Mouse (Mus musculus) G1E (cell line): ENCODE results near the gene Hnrnpa1. TPM values are rescaled to one million over a fixed set of nuclear protein-coding genes. Genes with fewer than 3 reads are reported as not detected.

Experiments used
- ATAC-seq: 2 replicates; pipeline ENCODE4 v1.8.0; 2016; ENCODE audit warnings: mild to moderate bottlenecking; ENCODE audit not compliant: insufficient number of reproducible peaks, poor library complexity, low FRiP score, severe bottlenecking; ENCODE audit errors: extremely low read depth
- DNase-seq: peaks from one replicate; pipeline ENCODE4 v3.0.0; 2012; ENCODE audit warnings: low spot score
- H3K27me3 ChIP-seq: 2 replicates; pipeline ENCODE4 v1.6.1; 2012; ENCODE audit warnings: mild to moderate bottlenecking, low read length, inconsistent platforms; ENCODE audit not compliant: insufficient read depth
- H3K36me3 ChIP-seq: replicated peaks from 2 replicates; pipeline ENCODE3; 2012; ENCODE audit warnings: mild to moderate bottlenecking, inconsistent platforms
- H3K4me1 ChIP-seq: 2 replicates; pipeline ENCODE4 v1.6.1; 2012; ENCODE audit warnings: low read depth, low read length, inconsistent platforms, mixed read lengths; ENCODE audit not compliant: insufficient read depth
- H3K4me3 ChIP-seq: 2 replicates; pipeline ENCODE4 v1.5.1; 2012; ENCODE audit warnings: low read depth, mild to moderate bottlenecking, inconsistent platforms, low read length, moderate library complexity, mixed read lengths
- H3K9me3 ChIP-seq: replicated peaks from 2 replicates; pipeline ENCODE4 v1.6.1; 2012; ENCODE audit warnings: inconsistent platforms
- CTCF ChIP-seq: IDR thresholded peaks from 2 replicates; pipeline ENCODE4 v1.5.1; 2012; ENCODE audit warnings: low read depth, low read length, inconsistent platforms, mixed read lengths
- GATA1 ChIP-seq: IDR thresholded peaks from 2 replicates; pipeline ENCODE4 v1.6.1; 2012; ENCODE audit warnings: borderline replicate concordance, low read length, inconsistent platforms, mixed read lengths
- GATA2 ChIP-seq: IDR thresholded peaks from 2 replicates; pipeline ENCODE4 v1.6.1; 2012; ENCODE audit warnings: low read depth, low read length, inconsistent platforms, borderline replicate concordance
- POLR2AphosphoS5 ChIP-seq: IDR thresholded peaks from 2 replicates; pipeline ENCODE4 v1.6.1; 2012; ENCODE audit warnings: low read depth, low read length, inconsistent platforms; ENCODE audit not compliant: insufficient replicate concordance
- TAL1 ChIP-seq: conservative IDR thresholded peaks from 2 replicates; pipeline ENCODE4 v1.6.1; 2012; ENCODE audit warnings: low read depth, low read length, inconsistent platforms, mixed read lengths
- polyA plus RNA-seq: library from polyadenylated mRNA; stranded (reverse); fragments of >175 nt; gene quantifications from 2 replicates; pipeline ENCODE4 v1.2.3, GENCODE M21; 2012
- total RNA-seq, 2 experiments: library from RNA; stranded (forward) in 1 of 2; stranded (reverse) in 1 of 2; fragments of 200-1000 nt in 1 of 2; fragments of >200 nt in 1 of 2; fragmentation: Nextera tagmentation in 1 of 2; gene quantifications; 2 replicates each; pipeline ENCODE4 v1.2.3; 2014 to 2017

Gene Hnrnpa1
- total and polyA plus RNA-seq, 3 experiments: 212 to 984 (median 391) TPM

DNA sequence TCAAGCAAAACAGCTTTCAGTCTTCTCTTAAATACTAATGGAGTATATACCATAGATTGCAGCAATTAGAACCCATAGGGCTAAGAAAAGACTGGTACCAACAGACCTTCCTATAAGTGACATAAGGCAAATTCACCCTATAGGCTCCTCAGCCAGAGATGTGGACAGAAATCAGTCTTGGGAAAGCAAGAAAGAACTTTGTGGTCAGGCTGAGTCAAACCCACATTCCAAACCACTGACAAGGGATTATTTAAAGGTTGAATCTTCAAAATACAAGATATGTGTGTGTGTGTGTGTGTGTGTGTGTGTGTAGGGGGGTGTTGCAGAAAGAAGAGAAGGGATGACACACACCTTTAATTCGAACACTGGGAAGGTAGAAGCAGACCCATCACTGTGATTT lies 18.8 kb upstream of the Hnrnpa1 start:
- Histone ChIP-seq H3K4me3 (no peak overlapping the region), H3K36me3 (peaks cover 55% of the 10 kb centered on the region), H3K9me3 (no peaks in the 10 kb centered on the region), H3K4me1 (peaks cover 39% of the 10 kb centered on the region), H3K27me3 (no peaks in the 10 kb centered on the region)
- ATAC-seq (no peak), DNase-seq (no peak)
- TF ChIP-seq CTCF (no peak), GATA1 (no peak), GATA2 (no peak), TAL1 (no peak), POLR2AphosphoS5 (no peak)

DNA sequence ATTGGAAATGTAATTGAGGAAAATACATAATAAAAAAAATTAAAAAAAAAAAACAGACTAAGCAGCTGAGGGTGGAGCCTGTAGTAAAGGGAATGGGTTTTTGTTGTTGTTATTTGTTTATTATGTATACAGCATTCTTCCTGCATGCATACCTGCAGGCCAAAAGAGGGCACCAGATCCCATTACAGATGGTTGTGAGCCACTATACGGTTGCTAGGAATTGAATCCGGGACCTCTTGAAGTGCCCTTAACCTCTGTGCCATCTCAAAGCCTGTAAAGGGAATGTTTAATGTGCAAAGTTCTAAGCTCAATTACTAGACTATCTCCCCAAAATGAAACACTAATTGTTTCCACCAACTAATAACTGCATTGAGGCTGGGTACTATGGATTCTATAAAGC lies 16.1 kb upstream of the Hnrnpa1 start:
- no peak for ATAC-seq
- TF ChIP-seq GATA2: no peak
- TF ChIP-seq GATA1: no peak
- TF ChIP-seq CTCF: no peak
- TF ChIP-seq POLR2AphosphoS5: no peak
- no peak for TF ChIP-seq TAL1
- Histone ChIP-seq H3K9me3 (no peaks in the 10 kb centered on the region), H3K4me3 (no peak overlapping the region), H3K36me3 (peaks cover 67% of the 10 kb centered on the region), H3K4me1 (peaks cover 33% of the 10 kb centered on the region), H3K27me3 (no peaks in the 10 kb centered on the region)
- no peak for DNase-seq

DNA sequence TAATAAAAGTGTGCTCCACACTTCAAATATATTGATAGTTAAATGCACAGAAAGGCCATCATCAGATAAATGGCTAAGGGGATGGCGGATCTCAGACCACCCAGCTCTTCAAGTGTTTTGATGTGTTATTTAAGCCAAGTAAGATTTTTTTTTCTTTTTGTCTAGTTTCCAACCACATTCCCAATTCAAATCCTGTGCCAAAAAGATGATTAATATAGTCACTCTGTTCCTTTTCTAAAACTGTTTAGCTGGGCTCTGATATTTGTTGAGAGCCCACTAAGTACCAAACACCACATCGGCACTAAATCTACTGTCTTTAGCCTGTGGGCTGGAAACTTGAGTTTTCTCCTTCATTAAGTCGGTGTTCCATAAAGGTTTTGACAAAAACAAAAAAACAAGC lies 13.2 kb upstream of the Hnrnpa1 start:
- DNase-seq: no peak
- Histone ChIP-seq H3K36me3 (peaks cover 48% of the 10 kb centered on the region), H3K4me1 (peaks cover 27% of the 10 kb centered on the region), H3K4me3 (no peak overlapping the region), H3K9me3 (no peaks in the 10 kb centered on the region), H3K27me3 (no peaks in the 10 kb centered on the region)
- TF ChIP-seq GATA1: no peak
- TF ChIP-seq POLR2AphosphoS5: no peak
- no peak for TF ChIP-seq GATA2
- TF ChIP-seq CTCF: no peak
- TF ChIP-seq TAL1: no peak
- ATAC-seq: no peak

DNA sequence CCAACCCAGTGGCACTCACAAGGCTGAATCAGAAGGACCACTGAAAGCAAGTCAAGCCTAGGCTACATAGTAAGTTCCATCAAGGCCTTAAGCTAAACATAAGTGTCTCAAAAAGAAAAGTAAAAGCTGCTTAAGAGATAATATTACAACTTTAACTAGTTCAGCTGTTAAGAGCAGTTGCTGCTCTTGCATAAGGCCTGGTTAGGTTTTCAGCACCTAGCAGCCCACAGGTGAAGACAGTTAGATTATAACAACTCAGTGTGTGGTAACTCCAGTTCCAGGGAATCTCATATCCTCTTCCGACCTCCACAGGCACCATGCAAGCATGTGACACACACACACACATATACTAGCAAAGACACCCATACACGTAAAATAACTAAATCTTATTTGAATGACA lies 12.7 kb upstream of the Hnrnpa1 start:
- no peak for ATAC-seq
- Histone ChIP-seq H3K27me3 (no peaks in the 10 kb centered on the region), H3K9me3 (no peaks in the 10 kb centered on the region), H3K4me1 (peaks cover 29% of the 10 kb centered on the region), H3K4me3 (no peak overlapping the region), H3K36me3 (peaks cover 50% of the 10 kb centered on the region)
- TF ChIP-seq GATA1 (no peak), CTCF (no peak), TAL1 (no peak), POLR2AphosphoS5 (no peak), GATA2 (no peak)
- no peak for DNase-seq

DNA sequence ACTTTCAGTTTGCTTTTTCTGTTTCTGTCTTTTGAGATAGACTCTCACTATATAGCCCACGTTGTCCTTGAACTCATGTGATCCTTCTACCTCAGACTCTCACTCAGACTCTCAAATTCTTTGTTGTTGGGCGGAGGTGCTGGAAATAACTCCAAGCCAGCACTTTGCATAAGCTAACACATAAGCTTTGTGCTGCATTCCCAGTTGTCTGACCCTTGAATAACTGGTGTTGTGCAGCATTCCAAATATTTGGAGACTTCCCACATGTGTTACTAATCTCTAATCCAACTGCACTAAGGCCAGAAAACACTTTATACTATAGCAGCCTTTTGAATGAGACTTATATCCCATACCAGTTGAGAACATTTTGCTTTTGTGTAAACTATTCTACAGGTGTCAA lies 11.3 kb upstream of the Hnrnpa1 start:
- Histone ChIP-seq H3K4me1 (peaks cover 29% of the 10 kb centered on the region), H3K9me3 (no peaks in the 10 kb centered on the region), H3K36me3 (peaks cover 55% of the 10 kb centered on the region), H3K27me3 (no peaks in the 10 kb centered on the region), H3K4me3 (no peak overlapping the region)
- TF ChIP-seq POLR2AphosphoS5: no peak
- no peak for TF ChIP-seq GATA1
- TF ChIP-seq TAL1: no peak
- no peak for TF ChIP-seq GATA2
- TF ChIP-seq CTCF: no peak
- no peak for DNase-seq
- no peak for ATAC-seq

DNA sequence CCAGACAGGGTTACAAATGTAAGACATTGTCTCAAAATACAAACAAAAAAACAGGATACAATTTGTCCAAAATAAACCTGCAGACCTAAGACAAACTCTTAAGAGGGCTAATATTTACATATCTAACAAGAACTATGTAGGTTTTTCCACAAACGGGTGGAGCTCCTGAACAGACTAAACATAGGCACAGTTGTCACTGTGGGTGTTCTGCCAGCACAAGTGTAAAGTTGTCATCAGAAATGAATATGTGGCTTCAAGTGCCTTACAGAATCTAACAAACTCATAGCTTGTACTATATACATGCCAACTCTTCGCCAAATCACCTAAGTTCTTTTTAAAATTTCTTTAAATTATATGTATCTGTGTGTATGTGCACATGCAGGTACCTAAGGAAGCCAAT lies 7.1 kb upstream of the Hnrnpa1 start:
- Histone ChIP-seq H3K4me3 (no peak overlapping the region), H3K4me1 (peaks cover 41% of the 10 kb centered on the region), H3K27me3 (no peaks in the 10 kb centered on the region), H3K9me3 (no peaks in the 10 kb centered on the region), H3K36me3 (peaks cover 54% of the 10 kb centered on the region)
- TF ChIP-seq POLR2AphosphoS5: no peak
- no peak for TF ChIP-seq GATA1
- TF ChIP-seq CTCF: no peak
- TF ChIP-seq TAL1: no peak
- no peak for DNase-seq
- ATAC-seq: no peak
